Mouse (Mus musculus) A20 (cell line): Measurements from ENCODE around the gene Rnf19b.

Source experiments
- DNase-seq: peaks from one replicate; pipeline ENCODE4 v3.0.0-alpha.2; 2011; ENCODE audit warnings: low read depth, low spot score

Rnf19b gene

GRCm38 (mm10) chr4:129117720-129118510, 59.8 kb downstream of the Rnf19b start:
- DNase-seq, result no peak

GRCm38 (mm10) chr4:129119708-129120107, 61.6 kb downstream of the Rnf19b start:
- DNase-seq, result no peak

GRCm38 (mm10) chr4:129120520-129121445, 62.7 kb downstream of the Rnf19b start:
- no peak for DNase-seq

GRCm38 (mm10) chr4:129121569-129122086, 63.6 kb downstream of the Rnf19b start, which contains the start of gene Hpca:
Gene Hpca, minus strand, starts transcription at chr4:129122036.
- no peak for DNase-seq

GRCm38 (mm10) chr4:129122107-129122506, 64.0 kb downstream of the Rnf19b start:
- no peak for DNase-seq

- DNase-seq, result no peak
Observed at GRCm38 (mm10) chr4:129122719-129123118, 64.6 kb downstream of the Rnf19b start.

- DNase-seq, result no peak
Observed at GRCm38 (mm10) chr4:129124652-129125146, 66.6 kb downstream of the Rnf19b start.

GRCm38 (mm10) chr4:129125736-129126451, 67.8 kb downstream of the Rnf19b start:
- DNase-seq, result no peak

- no peak for DNase-seq
Observed at GRCm38 (mm10) chr4:129128582-129129338, 70.7 kb downstream of the Rnf19b start.

- peak; percentile 52 for DNase-seq
Observed at GRCm38 (mm10) chr4:129129387-129129786, 71.3 kb downstream of the Rnf19b start.

GRCm38 (mm10) chr4:129130149-129130548, 72.1 kb downstream of the Rnf19b start:
- DNase-seq, result peak; percentile 86

GRCm38 (mm10) chr4:129130755-129131303, 72.8 kb downstream of the Rnf19b start:
- DNase-seq, result peak; percentile 92

- peak; percentile 70 for DNase-seq
Observed at GRCm38 (mm10) chr4:129134799-129135585, 76.9 kb downstream of the Rnf19b start.
